Mouse (Mus musculus): ENCODE data around the gene Leng1. TPM values are rescaled to one million over a fixed set of nuclear protein-coding genes. Genes with fewer than 3 reads are reported as not detected.

The Leng1 gene
- polyA plus RNA-seq, 1 experiment = 10.4 TPM

DNA sequence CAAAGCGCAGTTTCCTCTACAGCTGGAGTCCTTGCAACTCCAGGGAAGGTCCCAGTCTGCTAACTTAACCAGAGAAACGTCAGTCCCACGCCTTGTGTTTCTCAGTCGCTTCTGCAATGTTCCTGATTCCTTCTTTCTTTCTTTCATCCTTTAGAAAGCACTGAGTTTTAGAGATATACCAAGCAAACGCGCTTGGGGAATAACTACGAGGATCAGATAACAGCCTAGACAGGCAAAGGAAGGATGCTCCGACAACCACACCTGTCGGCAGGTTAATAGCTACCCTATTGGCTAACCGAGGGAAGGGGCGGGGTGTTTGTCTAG, 21.3 kb downstream of the Leng1 start:
- Histone ChIP-seq H3K4me3 (ENCODE audit: insufficient read depth, poor library complexity, severe bottlenecking) (peak overlapping the region; percentile 7), H3K27me3 (ENCODE audit: control insufficient read depth, insufficient read depth, insufficient read length) (no peaks in the 10 kb centered on the region), H3K36me3 (ENCODE audit: control insufficient read depth, insufficient read depth) (peaks cover 14% of the 10 kb centered on the region), H3K79me2 (ENCODE audit: control insufficient read depth, insufficient read depth) (peaks cover 41% of the 10 kb centered on the region), H3ac (ENCODE audit: control insufficient read depth, insufficient read length, low read depth) (peak overlapping the region; percentile 64), H3K79me3 (ENCODE audit: low read depth) (peaks cover 38% of the 10 kb centered on the region)
- TF ChIP-seq MYOD1 (IDR thresholded peaks at IDR 0.05; ENCODE audit: control insufficient read depth, insufficient read length, low read depth) (no peak), USF1 (IDR thresholded peaks at IDR 0.05; ENCODE audit: low read depth) (no peak), MAX (IDR thresholded peaks at IDR 0.05) (no peak), MYOG (IDR thresholded peaks at IDR 0.05; ENCODE audit: control insufficient read depth, extremely low read depth, insufficient read length) (no peak), FOSL1 (IDR thresholded peaks at IDR 0.05; ENCODE audit: insufficient read depth, low read length, poor library complexity, severe bottlenecking) (no peak), CTCF (IDR thresholded peaks at IDR 0.05; ENCODE audit: control insufficient read depth, insufficient read depth, insufficient read length) (no peak), CEBPB (IDR thresholded peaks at IDR 0.05; ENCODE audit: low read depth) (no peak)

GRCm38 (mm10) chr7:3643843-3644242, 21.8 kb downstream of the Leng1 start:
- TF ChIP-seq MYOG (IDR thresholded peaks at IDR 0.05; ENCODE audit: control insufficient read depth, extremely low read depth, insufficient read length) = no peak
- Histone ChIP-seq H3K79me3 (ENCODE audit: low read depth) (peaks cover 33% of the 10 kb centered on the region), H3ac (ENCODE audit: control insufficient read depth, insufficient read length, low read depth) (peak overlapping the region; percentile 19), H3K27me3 (ENCODE audit: control insufficient read depth, insufficient read depth, insufficient read length) (no peaks in the 10 kb centered on the region), H3K4me3 (ENCODE audit: insufficient read depth, poor library complexity, severe bottlenecking) (no peak overlapping the region), H3K79me2 (ENCODE audit: control insufficient read depth, insufficient read depth) (peaks cover 36% of the 10 kb centered on the region), H3K36me3 (ENCODE audit: control insufficient read depth, insufficient read depth) (peaks cover 14% of the 10 kb centered on the region)

DNA sequence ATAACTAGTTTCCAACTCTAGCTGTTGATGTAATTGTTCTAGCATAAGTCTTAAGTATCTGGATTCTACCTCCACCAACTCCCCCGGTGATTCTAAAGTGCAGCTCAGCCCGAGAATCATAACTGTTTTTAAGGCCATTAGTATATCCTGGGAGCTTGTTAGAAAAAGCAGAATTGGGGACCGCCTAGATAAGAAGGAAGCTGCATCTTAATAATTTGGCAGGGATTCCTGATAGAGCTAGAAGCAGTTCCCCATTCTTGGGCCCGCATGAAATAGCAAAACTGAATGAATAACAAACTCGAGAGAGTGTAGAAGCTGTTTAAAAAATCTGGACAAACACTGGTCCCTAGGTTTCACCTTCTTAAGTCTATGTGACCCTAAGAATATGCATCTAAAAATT, 22.2 kb downstream of the Leng1 start:
- peaks cover 29% of the 10 kb centered on the region for H3K79me3 ChIP-seq (ENCODE audit: low read depth)
- no peak overlapping the region for H3ac ChIP-seq (ENCODE audit: control insufficient read depth, insufficient read length, low read depth)
- peaks cover 32% of the 10 kb centered on the region for H3K79me2 ChIP-seq (ENCODE audit: control insufficient read depth, insufficient read depth)
- peaks cover 16% of the 10 kb centered on the region for H3K36me3 ChIP-seq (ENCODE audit: control insufficient read depth, insufficient read depth)
- TF ChIP-seq CEBPB (IDR thresholded peaks at IDR 0.05; ENCODE audit: low read depth) = no peak
- no peak for TF ChIP-seq MYOG (IDR thresholded peaks at IDR 0.05; ENCODE audit: control insufficient read depth, extremely low read depth, insufficient read length)
- no peak for TF ChIP-seq MAX (IDR thresholded peaks at IDR 0.05)
- no peaks in the 10 kb centered on the region for H3K27me3 ChIP-seq (ENCODE audit: control insufficient read depth, insufficient read depth, insufficient read length)
- H3K4me3 ChIP-seq (ENCODE audit: insufficient read depth, poor library complexity, severe bottlenecking) = no peak overlapping the region

DNA sequence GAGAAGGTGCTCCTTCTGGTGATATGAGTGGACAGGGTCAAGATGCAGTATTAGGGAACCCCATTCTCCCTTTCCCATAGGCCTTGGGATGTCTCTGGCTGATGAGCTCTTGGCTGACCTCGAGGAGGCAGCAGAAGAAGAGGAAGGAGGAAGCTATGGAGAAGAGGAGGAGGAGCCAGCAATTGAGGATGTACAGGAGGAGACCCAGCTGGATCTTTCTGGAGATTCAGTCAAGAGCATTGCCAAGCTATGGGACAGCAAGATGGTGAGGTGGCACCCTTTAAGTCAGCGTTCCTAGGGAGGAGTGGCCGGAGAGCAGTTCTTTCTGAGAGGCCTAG, 35.2 kb downstream of the Leng1 start:
- Histone ChIP-seq H3K36me3 (ENCODE audit: control insufficient read depth, insufficient read depth) (peaks cover 41% of the 10 kb centered on the region), H3K79me2 (ENCODE audit: control insufficient read depth, insufficient read depth) (peaks cover 55% of the 10 kb centered on the region), H3ac (ENCODE audit: control insufficient read depth, insufficient read length, low read depth) (peak overlapping the region; percentile 79), H3K27me3 (ENCODE audit: control insufficient read depth, insufficient read depth, insufficient read length) (no peaks in the 10 kb centered on the region), H3K4me3 (ENCODE audit: insufficient read depth, poor library complexity, severe bottlenecking) (peak overlapping the region; percentile 75), H3K79me3 (ENCODE audit: low read depth) (peaks cover 36% of the 10 kb centered on the region)
- TF ChIP-seq MYOG (IDR thresholded peaks at IDR 0.05; ENCODE audit: control insufficient read depth, extremely low read depth, insufficient read length) (no peak), CEBPB (IDR thresholded peaks at IDR 0.05; ENCODE audit: low read depth) (no peak), MAX (IDR thresholded peaks at IDR 0.05) (no peak), USF1 (IDR thresholded peaks at IDR 0.05; ENCODE audit: low read depth) (no peak), CTCF (IDR thresholded peaks at IDR 0.05; ENCODE audit: control insufficient read depth, insufficient read depth, insufficient read length) (no peak)

GRCm38 (mm10) chr7:3629543-3630477, 35.8 kb downstream of the Leng1 start, which contains the start of the genes Tfpt and Prpf31:
Gene Tfpt (minus strand): TSS chr7:3629929.
Gene Prpf31 (plus strand): TSS chr7:3629985.
- Histone ChIP-seq H3K4me3 (ENCODE audit: insufficient read depth, poor library complexity, severe bottlenecking) (peak within 1 kb of the TSS; percentile 75), H3K27me3 (ENCODE audit: control insufficient read depth, insufficient read depth, insufficient read length) (no peaks in the 10 kb centered on the region), H3ac (ENCODE audit: control insufficient read depth, insufficient read length, low read depth) (peak within 1 kb of the TSS; percentile 79), H3K36me3 (ENCODE audit: control insufficient read depth, insufficient read depth) (peaks cover 37% of the 10 kb centered on the region), H3K79me3 (ENCODE audit: low read depth) (peaks cover 36% of the 10 kb centered on the region), H3K79me2 (ENCODE audit: control insufficient read depth, insufficient read depth) (peaks cover 59% of the 10 kb centered on the region)
- peak; percentile 83 for TF ChIP-seq CEBPB (IDR thresholded peaks at IDR 0.05; ENCODE audit: low read depth)
- no peak for TF ChIP-seq USF1 (IDR thresholded peaks at IDR 0.05; ENCODE audit: low read depth)

DNA sequence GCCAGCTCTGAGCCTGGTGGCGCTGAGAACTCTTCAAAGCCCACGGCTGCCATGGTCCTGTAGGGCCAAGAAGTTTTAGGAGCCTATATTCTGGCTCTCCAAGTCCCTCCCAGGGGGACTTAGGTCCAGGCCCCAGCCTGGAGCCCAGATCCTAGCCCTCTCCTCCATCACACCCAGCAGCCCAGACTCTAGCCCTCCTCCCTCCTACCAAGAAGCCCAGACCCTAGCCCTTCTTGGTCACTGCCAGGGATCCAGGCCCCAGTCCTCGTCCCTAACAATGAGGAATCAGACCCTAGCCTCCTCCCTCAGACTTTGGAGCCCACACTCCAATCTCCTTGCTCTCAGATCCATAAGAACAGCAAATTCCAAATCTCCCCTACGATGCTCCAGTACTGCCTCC, 36.6 kb downstream of the Leng1 start:
- TF ChIP-seq USF1 (IDR thresholded peaks at IDR 0.05; ENCODE audit: low read depth) (no peak), CEBPB (IDR thresholded peaks at IDR 0.05; ENCODE audit: low read depth) (no peak), MAX (IDR thresholded peaks at IDR 0.05) (no peak), MYOG (IDR thresholded peaks at IDR 0.05; ENCODE audit: control insufficient read depth, extremely low read depth, insufficient read length) (no peak), CTCF (IDR thresholded peaks at IDR 0.05; ENCODE audit: control insufficient read depth, insufficient read depth, insufficient read length) (no peak), MYOD1 (IDR thresholded peaks at IDR 0.05; ENCODE audit: control insufficient read depth, insufficient read length, low read depth) (no peak), FOSL1 (IDR thresholded peaks at IDR 0.05; ENCODE audit: insufficient read depth, low read length, poor library complexity, severe bottlenecking) (no peak)
- Histone ChIP-seq H3K4me3 (ENCODE audit: insufficient read depth, poor library complexity, severe bottlenecking) (peak overlapping the region; percentile 75), H3K79me2 (ENCODE audit: control insufficient read depth, insufficient read depth) (peaks cover 61% of the 10 kb centered on the region), H3K79me3 (ENCODE audit: low read depth) (peaks cover 36% of the 10 kb centered on the region), H3K36me3 (ENCODE audit: control insufficient read depth, insufficient read depth) (peaks cover 32% of the 10 kb centered on the region), H3ac (ENCODE audit: control insufficient read depth, insufficient read length, low read depth) (peak overlapping the region; percentile 68), H3K27me3 (ENCODE audit: control insufficient read depth, insufficient read depth, insufficient read length) (no peaks in the 10 kb centered on the region)

Measured in C2C12 (cell line).